Comparison of ENCODE assay signal across 8 mouse cellular contexts in the genomic region with DNA sequence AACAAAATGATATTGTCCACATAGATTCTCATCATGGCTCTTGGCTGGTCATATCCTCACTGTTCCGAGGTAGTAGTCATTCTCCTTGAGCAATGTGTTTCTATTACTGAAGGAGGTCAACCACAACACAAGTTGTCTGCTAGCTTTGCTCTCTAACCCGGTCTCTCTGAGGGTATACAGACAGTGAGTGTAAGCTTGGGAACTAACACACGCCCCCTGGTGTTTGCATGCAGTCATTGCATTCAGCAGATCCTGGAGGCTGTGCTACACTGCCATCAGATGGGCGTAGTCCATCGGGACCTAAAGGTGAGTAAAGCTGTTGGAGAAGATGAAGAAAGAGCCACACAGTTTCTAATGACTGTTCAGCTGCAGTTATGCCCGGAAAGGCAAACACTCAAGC.
DNase-seq lines count a peak whose midpoint lies in the region; ATAC-seq and TF ChIP-seq lines count a peak whose summit lies in the region.

No protein-coding gene starts in this region.

- no peak overlapping the region for H3K27ac ChIP-seq in embryonic facial prominence, embryonic 12.5 days
- H3K27ac ChIP-seq in heart, adult 2 months: no peak overlapping the region
- no peak overlapping the region for H3K27ac ChIP-seq in limb, embryonic 12.5 days
- no peak overlapping the region for H3K27ac ChIP-seq in midbrain, embryonic 16.5 days (ENCODE audit: low read length)

- intact Hi-C loops in heart, adult 2 months (cut with DNase I): loop anchor here (2.0 to 10.0 kb wide), 4 partner anchors 79 to 194 kb away; a partner anchor contains a TSS

- H3K4me2 ChIP-seq in embryonic facial prominence, embryonic 12.5 days (replicated peaks): no peak overlapping the region
- H3K4me2 ChIP-seq in limb, embryonic 12.5 days: no peak overlapping the region
- H3K4me2 ChIP-seq in midbrain, embryonic 16.5 days (ENCODE audit: low read length): no peak overlapping the region

- H3K9ac ChIP-seq in embryonic facial prominence, embryonic 12.5 days: no peak overlapping the region
- H3K9ac ChIP-seq in heart, adult 2 months (ENCODE audit: low read depth, low read length): no peak overlapping the region
- no peak overlapping the region for H3K9ac ChIP-seq in limb, embryonic 12.5 days (replicated peaks)
- H3K9ac ChIP-seq in midbrain, embryonic 16.5 days (ENCODE audit: low read depth, low read length): no peak overlapping the region

- ATAC-seq in embryonic facial prominence, embryonic 12.5 days (ENCODE audit: insufficient number of reproducible peaks, insufficient read depth, low FRiP score, low TSS enrichment): peak; percentile 82; the same call in 1 of the 2 replicates
- peak; percentile 87 for ATAC-seq in limb, embryonic 12.5 days (ENCODE audit: insufficient number of reproducible peaks, insufficient read depth, low FRiP score, low TSS enrichment, low read depth)
- peak; percentile 93 for ATAC-seq in midbrain, embryonic 16.5 days

- DNase-seq in 3134 (ENCODE audit: extremely low read depth, insufficient read length, low spot score): peak; percentile 49
- DNase-seq in adrenal gland, postnatal 25 days: peak; percentile 77
- DNase-seq in heart, adult 2 months: peak; percentile 75 to 76
- peak; percentile 76 to 86 for DNase-seq in kidney, adult 8-10 months
- peak; percentile 36 to 72 for DNase-seq in spleen, postnatal 10 days (ENCODE audit: low spot score in 2 of 2)

- 29% methylated on average over 6 of the region's 6 CpGs for WGBS in embryonic facial prominence, embryonic 12.5 days
- WGBS in heart, adult 2 months: 23% methylated on average over 6 of the region's 6 CpGs
- 33% methylated on average over 6 of the region's 6 CpGs for WGBS in limb, embryonic 12.5 days
- 25% methylated on average over 6 of the region's 6 CpGs for WGBS in midbrain, embryonic 16.5 days

- H3K36me3 ChIP-seq in embryonic facial prominence, embryonic 12.5 days: no peaks in the 10 kb centered on the region
- peaks cover 9% of the 10 kb centered on the region for H3K36me3 ChIP-seq in heart, adult 2 months (ENCODE audit: control insufficient read depth, insufficient read depth, low read length)
- no peaks in the 10 kb centered on the region for H3K36me3 ChIP-seq in limb, embryonic 12.5 days
- H3K36me3 ChIP-seq in midbrain, embryonic 16.5 days (ENCODE audit: control insufficient read depth, insufficient read depth, low read length): no peaks in the 10 kb centered on the region

- TF ChIP-seq POLR2A in heart, adult 2 months (IDR thresholded peaks at IDR 0.05; ENCODE audit: insufficient read depth, low read depth, low read length): no peak

- no peaks in the 10 kb centered on the region for H3K4me1 ChIP-seq in embryonic facial prominence, embryonic 12.5 days
- H3K4me1 ChIP-seq in heart, adult 2 months (ENCODE audit: control insufficient read depth, insufficient read depth, low read length): peaks cover 3% of the 10 kb centered on the region
- no peaks in the 10 kb centered on the region for H3K4me1 ChIP-seq in limb, embryonic 12.5 days (replicated peaks)
- H3K4me1 ChIP-seq in midbrain, embryonic 16.5 days (ENCODE audit: control insufficient read depth, insufficient read depth, low read length): no peaks in the 10 kb centered on the region

- H3K27me3 ChIP-seq in embryonic facial prominence, embryonic 12.5 days: no peaks in the 10 kb centered on the region
- H3K27me3 ChIP-seq in heart, adult 2 months (ENCODE audit: control insufficient read depth, insufficient read depth, low read length): no peaks in the 10 kb centered on the region
- H3K27me3 ChIP-seq in limb, embryonic 12.5 days: no peaks in the 10 kb centered on the region
- no peaks in the 10 kb centered on the region for H3K27me3 ChIP-seq in midbrain, embryonic 16.5 days (ENCODE audit: control insufficient read depth, insufficient read depth, low read depth, low read length)

- no peaks in the 10 kb centered on the region for H3K9me3 ChIP-seq in embryonic facial prominence, embryonic 12.5 days
- no peaks in the 10 kb centered on the region for H3K9me3 ChIP-seq in limb, embryonic 12.5 days
- H3K9me3 ChIP-seq in midbrain, embryonic 16.5 days (replicated peaks; ENCODE audit: control insufficient read depth, low read length, poor library complexity, severe bottlenecking): no peaks in the 10 kb centered on the region

- no peak overlapping the region for H3K4me3 ChIP-seq in embryonic facial prominence, embryonic 12.5 days
- H3K4me3 ChIP-seq in heart, adult 2 months: no peak overlapping the region
- H3K4me3 ChIP-seq in limb, embryonic 12.5 days (replicated peaks): no peak overlapping the region
- H3K4me3 ChIP-seq in midbrain, embryonic 16.5 days (ENCODE audit: low read depth, low read length): no peak overlapping the region

- peak; percentile 94 for TF ChIP-seq EP300 in heart, adult 2 months (IDR thresholded peaks at IDR 0.05; ENCODE audit: insufficient read depth, low read depth, low read length)

- no peaks in the 10 kb centered on the region; the same call in 1 of the 2 replicates for H3K79me2 ChIP-seq in heart, adult 2 months (replicated peaks; ENCODE audit: control insufficient read depth, insufficient read depth, low read length)

- TF ChIP-seq CTCF in heart, adult 2 months (IDR thresholded peaks at IDR 0.05): no peak; the same call in 1 of the 2 replicates
